Mouse (Mus musculus) kidney, adult 9 months (tissue): ENCODE data around the gene Skap1.

Experiments
- DNase-seq: peaks from one replicate; pipeline ENCODE4 v3.0.0; 2022

The Skap1 gene

GRCm38 (mm10) chr11:96466382-96466781 is 2.0 kb downstream of the Skap1 start:
- no peak for DNase-seq

GRCm38 (mm10) chr11:96466987-96467386 is 2.6 kb downstream of the Skap1 start:
- DNase-seq = no peak

- DNase-seq = no peak
These were observed 3.8 kb downstream of the Skap1 start for GRCm38 (mm10) chr11:96468048-96468745.

- DNase-seq = no peak
These were observed 18.3 kb downstream of the Skap1 start for GRCm38 (mm10) chr11:96482711-96483110.

- DNase-seq = no peak
These were observed 18.8 kb downstream of the Skap1 start for GRCm38 (mm10) chr11:96483179-96483578.

- no peak for DNase-seq
These were observed 34.1 kb downstream of the Skap1 start for GRCm38 (mm10) chr11:96498481-96498880.

- no peak for DNase-seq
These were observed 36.6 kb downstream of the Skap1 start for GRCm38 (mm10) chr11:96501042-96501441.

- DNase-seq = no peak
These were observed 38.6 kb downstream of the Skap1 start for GRCm38 (mm10) chr11:96502948-96503347.

- DNase-seq = no peak
These were observed 40.2 kb downstream of the Skap1 start for GRCm38 (mm10) chr11:96504509-96505119.

- no peak for DNase-seq
These were observed 41.4 kb downstream of the Skap1 start for GRCm38 (mm10) chr11:96505841-96506240.

- no peak for DNase-seq
These were observed 50.8 kb downstream of the Skap1 start for GRCm38 (mm10) chr11:96515164-96515563.

- DNase-seq = no peak
These were observed 60.1 kb downstream of the Skap1 start for GRCm38 (mm10) chr11:96524541-96524940.

- DNase-seq = no peak
These were observed 61.8 kb downstream of the Skap1 start for GRCm38 (mm10) chr11:96526137-96526621.

GRCm38 (mm10) chr11:96531757-96532433 is 67.5 kb downstream of the Skap1 start:
- no peak for DNase-seq

GRCm38 (mm10) chr11:96534531-96534930 is 70.1 kb downstream of the Skap1 start:
- DNase-seq = no peak

GRCm38 (mm10) chr11:96536146-96536545 is 71.8 kb downstream of the Skap1 start:
- peak; percentile 69 for DNase-seq

- DNase-seq = no peak
These were observed 77.6 kb downstream of the Skap1 start for GRCm38 (mm10) chr11:96542003-96542402.

GRCm38 (mm10) chr11:96542561-96542960 is 78.2 kb downstream of the Skap1 start:
- DNase-seq = peak; percentile 92

- no peak for DNase-seq
These were observed 82.0 kb downstream of the Skap1 start for GRCm38 (mm10) chr11:96546428-96546827.

- DNase-seq = peak; percentile 30
These were observed 86.7 kb downstream of the Skap1 start for GRCm38 (mm10) chr11:96550960-96551703.

- DNase-seq = peak; percentile 65
These were observed 88.7 kb downstream of the Skap1 start for GRCm38 (mm10) chr11:96553091-96553490.

GRCm38 (mm10) chr11:96560229-96560628 is 95.8 kb downstream of the Skap1 start:
- no peak for DNase-seq

- no peak for DNase-seq
These were observed 99.7 kb downstream of the Skap1 start for GRCm38 (mm10) chr11:96564088-96564487.
